Mouse (Mus musculus): Measurements from ENCODE around the gene Tmem198.

Tmem198 gene

DNA sequence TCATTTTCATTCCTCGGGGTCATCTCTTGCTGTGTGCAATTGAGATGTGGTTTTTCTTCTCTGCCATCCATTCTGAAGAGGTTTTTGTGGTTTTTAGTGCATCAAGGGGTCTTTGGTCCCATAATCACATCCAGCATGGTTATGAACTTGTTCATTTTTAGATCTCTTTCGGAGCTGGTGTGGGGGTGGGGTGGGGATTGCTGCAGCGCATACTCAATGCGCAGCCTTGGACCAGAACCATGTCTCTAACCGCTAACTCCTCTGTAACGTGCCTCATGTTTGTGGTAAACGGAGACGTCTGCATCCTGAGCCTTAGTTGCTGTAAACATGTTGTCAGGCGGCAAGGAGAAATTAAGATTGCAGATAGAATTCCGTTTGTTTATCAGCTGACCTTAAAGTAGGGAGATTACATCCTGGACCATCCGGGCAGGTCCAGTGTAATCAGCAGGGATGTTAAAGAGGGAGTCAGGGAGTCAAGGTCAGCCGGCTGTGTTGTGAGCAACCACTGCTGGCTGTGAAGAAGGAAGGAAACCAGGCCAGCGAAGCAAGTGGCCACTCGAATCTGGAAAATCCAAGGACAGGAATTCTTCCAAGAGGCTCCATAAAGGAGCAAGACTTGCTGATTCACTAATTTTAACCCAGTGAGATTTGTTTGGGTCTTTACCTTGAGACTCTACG, 37.5 kb downstream of the Tmem198 start:
- no peak for DNase-seq (ENCODE audit: low read depth, low spot score)

DNA sequence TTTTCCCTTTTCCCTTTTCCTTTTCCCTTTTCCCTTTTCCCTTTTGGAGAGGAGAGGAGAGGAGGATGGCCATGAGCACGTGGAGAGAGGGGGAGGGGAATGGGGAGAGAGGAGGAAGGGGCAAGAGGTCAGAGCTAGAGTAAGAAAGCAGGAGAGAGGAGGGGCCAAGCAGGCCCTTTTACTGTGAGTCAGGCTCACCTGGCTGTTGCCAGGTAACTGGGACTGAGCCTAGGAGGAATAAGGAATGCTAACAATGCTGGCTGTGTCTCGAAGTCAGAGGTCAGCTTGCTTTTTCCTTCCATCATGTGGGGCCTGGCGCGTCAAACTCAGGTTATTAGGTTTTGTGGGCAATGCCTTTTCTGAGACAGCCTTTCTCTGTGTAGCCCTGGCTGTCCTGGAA, 38.7 kb downstream of the Tmem198 start:
- no peak for DNase-seq (ENCODE audit: low read depth, low spot score)

DNA sequence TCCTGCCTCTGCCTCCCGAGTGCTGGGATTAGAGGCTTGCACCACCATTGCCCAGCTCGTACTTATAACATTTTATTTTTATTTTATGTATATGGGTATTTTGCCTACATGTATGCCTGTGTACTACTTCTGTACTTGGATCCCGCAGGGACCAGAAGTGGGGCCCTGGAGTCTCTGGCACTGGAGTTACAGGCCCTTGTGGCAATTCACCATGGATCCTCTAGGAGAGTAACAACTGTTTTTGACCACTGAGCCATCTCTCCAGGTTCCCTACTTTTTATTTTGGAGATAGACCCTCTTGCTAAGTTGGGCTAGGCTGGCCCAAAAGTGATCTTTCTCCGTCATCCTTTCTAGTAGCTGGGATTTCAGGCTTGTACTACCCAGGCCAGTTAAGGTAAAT, 39.1 kb downstream of the Tmem198 start:
- no peak for DNase-seq (ENCODE audit: low read depth, low spot score)

DNA sequence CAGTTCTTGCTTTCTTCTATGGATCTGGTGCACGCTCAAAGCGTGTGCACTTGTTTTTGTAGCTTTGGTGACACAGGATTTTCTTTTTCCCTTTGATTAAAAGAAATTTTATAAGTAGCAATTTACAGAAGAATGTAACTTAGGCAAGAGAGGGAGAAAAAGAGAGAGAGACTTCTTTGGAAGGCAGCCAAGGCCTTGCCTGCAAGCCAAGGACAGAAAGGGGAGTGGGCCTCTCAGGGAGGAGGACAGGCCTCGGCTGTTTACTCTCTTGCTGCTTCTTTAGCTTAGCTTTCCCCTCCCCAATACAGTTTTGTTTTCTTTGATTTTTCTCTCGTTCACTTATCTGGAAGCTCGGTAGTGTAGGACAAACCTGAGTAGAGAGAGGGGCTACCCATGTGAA, 40.2 kb downstream of the Tmem198 start:
- no peak for DNase-seq (ENCODE audit: low read depth, low spot score)

DNA sequence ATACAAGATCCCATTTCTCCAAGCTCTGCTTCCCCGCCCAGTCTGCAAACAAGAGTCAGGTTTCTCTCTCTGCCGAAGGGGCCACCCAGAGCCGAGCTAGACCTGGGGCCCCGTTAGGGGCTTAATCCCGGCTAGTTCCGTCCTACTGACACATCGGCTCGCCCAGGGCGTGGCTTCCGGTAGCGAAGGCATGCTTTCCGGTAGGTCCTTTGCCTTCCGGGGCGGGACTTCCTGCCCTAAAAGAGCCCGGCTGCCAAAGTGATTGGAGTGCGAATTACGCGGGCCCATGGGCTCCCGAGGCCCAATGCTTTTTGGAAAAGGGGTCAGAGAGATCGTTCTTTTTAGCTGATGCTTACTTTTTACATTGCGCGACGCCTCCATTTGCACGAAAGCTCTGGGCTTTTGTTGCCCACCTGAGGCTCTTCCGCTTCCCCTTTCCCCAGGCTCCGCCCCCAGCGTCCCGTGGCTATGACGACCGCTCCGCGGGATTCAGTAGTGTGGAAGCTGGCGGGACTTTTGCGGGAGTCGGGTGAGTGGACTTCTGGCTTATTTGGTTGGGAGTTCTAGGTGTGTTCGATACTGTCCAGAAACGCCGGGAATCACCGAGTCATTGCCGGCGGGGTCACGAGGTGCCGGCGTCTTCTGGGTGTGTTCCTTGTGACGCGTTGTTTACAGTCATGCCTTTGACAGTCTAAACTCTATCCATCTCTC, 42.1 kb downstream of the Tmem198 start, which contains the start of gene Stk11ip:
Stk11ip (plus strand) TSS at position 209 of the 711 bp plus-strand sequence.
- peak; percentile 91 for DNase-seq (ENCODE audit: low read depth, low spot score)

DNA sequence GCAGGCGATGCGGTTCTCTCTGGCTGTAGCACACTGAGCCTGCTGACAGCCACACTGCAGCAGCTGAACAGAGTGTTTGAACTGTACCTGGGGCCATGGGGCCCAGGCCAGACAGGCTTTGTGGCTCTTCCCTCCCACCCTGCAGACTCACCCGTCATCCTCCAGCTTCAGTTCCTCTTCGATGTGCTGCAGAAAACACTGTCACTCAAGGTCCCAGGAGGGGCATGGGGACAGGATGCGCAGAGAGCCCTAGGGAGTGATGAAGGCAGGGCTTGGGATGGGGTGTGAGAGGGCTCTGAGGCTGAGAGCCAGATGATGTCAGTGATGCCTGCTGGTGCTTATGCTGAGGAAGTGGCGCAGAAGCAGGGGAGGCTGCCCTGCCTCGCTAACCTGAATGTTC, 45.3 kb downstream of the Tmem198 start:
- DNase-seq (ENCODE audit: low read depth, low spot score): no peak

DNA sequence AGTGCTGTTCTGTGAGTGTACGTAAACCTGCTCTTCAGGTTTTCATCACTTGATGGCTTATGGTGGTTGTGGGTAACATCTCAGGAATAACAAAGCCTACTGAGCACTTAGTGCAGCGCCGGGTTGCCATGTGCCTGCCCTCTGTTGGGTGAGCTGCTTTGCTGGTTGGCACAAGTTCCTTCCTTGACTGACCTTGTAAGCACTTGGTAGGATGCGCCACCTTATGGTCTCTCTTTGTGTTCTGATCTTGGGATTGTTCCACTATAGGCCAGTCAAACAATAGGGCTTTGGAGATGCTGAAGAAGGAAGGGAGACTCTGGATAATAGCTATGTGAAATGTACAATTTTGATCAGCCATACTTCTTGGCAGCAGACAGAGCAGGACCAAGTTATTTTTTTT, 51.2 kb downstream of the Tmem198 start:
- DNase-seq (ENCODE audit: low read depth, low spot score): no peak

DNA sequence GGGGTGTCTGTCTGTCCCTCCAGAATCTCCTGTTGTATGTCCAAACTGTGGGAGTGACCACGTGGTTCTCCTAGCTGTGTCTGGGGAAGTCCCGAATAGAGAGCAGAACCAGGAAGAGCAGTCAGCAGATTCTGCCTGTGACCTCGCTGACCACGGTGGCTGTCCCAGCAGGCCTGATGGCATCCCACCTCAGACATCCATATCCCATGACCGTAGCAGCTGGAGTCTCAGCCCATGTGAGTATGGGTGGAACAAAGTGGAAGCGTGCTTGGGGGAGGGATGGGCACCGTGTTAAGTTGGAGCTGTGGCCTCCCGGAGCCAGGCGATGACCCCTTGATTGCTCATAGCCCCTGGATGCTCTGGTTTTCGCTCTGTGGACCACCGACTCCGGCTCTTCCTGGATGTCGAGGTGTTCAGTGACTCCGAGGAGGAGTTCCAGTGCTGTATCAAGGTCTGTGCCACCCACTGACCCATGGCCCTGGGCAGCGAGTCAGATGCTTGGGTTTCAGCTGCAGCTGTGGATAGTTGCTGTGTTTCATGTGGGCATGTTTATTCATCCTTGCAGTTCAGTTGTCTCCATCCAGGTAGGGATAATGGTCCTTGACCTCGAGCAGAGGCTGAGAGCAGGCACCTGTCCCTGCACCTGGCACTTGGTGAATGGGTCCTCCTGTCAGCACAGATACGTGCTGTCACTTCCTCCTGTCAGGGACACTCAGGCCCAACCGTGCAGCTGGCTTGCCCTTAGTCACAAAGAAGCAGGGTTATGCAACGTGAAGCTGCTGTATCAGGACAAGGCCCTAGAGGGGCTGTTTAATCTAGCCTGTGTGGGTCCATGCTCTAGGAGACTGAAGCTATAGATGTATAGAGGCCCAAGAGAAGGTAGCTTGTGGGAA, 53.2 kb downstream of the Tmem198 start:
- no peak for DNase-seq (ENCODE audit: low read depth, low spot score)

DNA sequence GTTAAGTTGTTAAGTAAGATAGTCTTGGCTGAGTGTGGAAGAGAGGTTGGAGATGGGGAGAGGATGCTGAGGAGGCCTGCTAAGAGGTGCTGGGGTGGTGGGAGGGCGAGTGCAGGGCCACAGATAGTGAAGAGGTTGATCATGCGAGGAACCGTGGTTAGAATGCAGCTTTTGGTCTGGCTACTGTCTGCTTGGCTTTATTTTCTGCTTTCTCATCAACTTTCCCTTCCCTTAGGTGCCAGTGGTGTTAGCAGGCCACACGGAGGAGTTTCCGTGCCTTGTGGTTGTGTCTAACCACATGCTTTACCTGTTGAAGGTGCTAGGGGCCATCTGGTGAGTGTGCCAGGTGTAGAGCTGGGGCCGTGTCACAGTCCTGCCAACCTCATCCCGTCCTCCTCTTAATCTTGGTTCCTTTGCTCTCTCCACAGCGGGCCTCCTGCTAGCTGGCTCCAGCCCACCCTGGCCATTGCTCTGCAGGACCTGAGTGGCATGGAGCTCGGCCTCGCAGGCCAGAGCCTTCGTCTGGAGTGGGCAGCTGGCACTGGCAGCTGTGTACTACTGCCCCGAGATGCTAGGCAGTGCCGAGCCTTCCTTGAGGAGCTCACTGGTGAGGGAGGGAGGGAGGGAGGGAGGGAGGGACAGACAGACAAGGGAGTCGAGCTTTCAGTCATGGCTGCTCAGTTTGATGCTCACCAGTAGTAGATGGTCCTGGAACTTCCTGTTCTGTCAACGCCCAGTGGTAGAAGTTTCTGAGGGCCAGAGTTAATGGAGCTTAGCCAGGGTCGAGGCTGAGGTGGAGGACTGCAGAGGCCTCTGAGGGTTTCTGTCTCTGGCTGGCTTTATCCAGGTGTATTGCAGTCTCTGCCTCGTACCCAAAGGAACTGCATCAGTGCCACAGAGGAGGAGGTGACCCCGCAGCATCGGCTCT, 54.3 kb downstream of the Tmem198 start:
- no peak for DNase-seq (ENCODE audit: low read depth, low spot score)

Measured in retina, adult 2 months (tissue).